Mouse (Mus musculus) left cerebral cortex, postnatal 25 days (tissue): ENCODE results near the gene Galntl6. TPM values are rescaled to one million over a fixed set of nuclear protein-coding genes. Genes with fewer than 3 reads are reported as not detected.

Source experiments
- DNase-seq, 2 experiments: peaks; one replicate each; pipeline ENCODE4 v3.0.0; 2022; ENCODE audit warnings: low spot score in 2 of 2, mixed read lengths in 1 of 2
- intact Hi-C: fragments of 180-260 bp; cut with DNase I; formaldehyde crosslinking; loops from one replicate; pipeline ENCODE4 v1.15.1; 2025
- total RNA-seq, 2 experiments: library from RNA; stranded (reverse); gene quantifications; 2 replicates each; pipeline ENCODE4 v1.2.3; 2021

Galntl6 gene
- total RNA-seq, 2 experiments from 2014 or later, result 31.5 to 31.7 TPM

- intact Hi-C loops, result no loop called here
- no peak for DNase-seq
These were observed 887.3 kb downstream of the Galntl6 start for GRCm38 (mm10) chr8:58025094-58025493.

GRCm38 (mm10) chr8:58023426-58024176 lies 888.8 kb downstream of the Galntl6 start:
- DNase-seq, result no peak
- intact Hi-C loops, result no loop called here

DNA sequence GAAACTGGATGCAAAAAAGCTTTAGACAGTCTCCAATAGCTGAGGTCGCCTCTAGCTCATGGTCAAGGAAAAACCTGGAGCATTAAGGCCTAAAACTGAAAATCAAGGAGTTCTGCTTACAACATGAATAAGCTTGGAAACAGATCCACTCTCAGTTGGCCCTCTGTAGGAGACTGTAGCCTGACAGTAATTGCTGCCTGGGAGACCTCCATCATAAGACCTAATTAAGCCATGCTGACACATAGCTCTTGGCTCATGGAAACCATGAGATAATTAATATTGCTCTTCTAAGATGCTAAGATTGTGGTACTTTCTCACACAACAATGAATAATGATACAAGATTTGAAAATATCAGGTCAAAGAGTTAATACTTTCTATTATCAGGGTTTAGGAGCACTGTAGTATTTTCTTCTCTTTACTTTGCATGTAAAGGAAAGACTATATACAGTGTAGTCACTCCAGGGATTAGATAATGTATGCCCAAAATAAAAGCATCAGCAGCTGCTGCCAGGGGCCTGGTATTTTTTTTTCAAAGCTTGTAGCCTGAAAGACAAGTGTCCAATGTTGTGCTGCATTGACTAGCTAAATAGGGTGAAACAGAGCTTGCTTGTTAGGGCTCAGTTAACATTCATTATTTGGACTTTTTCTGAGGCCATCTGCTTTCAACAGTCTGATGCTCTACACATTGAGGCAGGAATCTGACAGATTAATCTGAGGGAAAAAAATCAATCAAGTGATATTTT lies 922.8 kb downstream of the Galntl6 start:
- DNase-seq, result peak in 1 of 2 experiments; percentile 16

DNA sequence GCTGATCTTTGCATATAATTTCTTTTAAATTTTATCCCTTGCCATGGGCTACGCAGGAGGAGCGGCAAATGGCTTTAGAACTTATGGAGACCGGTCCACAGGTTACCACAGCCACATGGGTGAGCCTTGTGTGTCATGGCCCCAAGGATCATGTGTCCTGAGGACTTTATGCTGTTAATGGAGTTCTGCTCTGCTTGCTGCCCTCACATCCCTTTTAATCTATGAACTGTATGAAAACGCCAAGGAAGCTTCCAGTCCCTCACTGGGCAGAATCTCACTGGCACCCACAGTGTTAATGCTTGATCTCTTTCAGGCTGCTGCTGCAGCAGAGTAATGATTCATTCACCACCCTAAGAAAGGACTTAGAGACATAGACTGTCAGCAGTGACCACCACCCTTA lies 935.1 kb downstream of the Galntl6 start:
- intact Hi-C loops, result no loop called here
- no peak for DNase-seq

More for the DNA sequence above, 922.8 kb downstream of the Galntl6 start:
- intact Hi-C loops, result no loop called here

DNA sequence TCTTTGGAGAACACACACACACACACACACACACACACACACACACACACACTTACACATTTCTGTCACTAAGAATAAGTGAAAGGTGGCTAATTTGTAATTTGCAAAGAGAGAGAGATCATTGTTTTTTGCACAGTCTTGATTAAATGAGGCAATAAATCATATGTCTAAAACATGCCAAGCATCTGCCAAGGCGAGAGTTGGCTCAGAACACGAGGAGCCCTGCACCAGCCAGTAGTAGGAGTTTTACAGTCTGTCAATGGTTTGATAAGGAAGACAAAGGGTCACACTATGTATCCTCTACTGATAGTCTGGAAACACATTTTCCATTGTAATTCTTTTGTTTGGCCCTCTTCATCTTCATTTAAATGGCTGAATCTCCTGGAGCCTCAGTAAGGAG lies 938.3 kb downstream of the Galntl6 start:
- no peak for DNase-seq
- intact Hi-C loops, result no loop called here

DNA sequence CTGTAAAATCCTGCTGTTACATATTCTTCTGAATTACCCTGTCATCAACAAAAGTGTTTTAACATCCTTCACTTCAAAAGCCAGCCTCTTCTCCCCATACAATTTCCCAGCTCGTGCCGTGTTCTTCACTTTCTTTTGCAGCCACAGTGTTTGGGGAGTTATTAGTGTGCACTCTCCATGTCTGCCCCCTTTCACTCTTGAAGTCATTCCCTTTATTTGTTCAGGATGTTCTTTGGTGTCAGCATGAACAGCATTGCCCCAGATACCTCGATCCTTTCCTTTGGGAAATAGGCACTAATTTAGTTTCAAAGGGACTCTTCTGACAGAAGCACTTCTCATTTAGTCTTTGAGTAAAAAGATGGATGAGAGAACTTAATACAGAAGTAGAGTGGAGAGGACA lies 939.6 kb downstream of the Galntl6 start:
- intact Hi-C loops, result no loop called here
- DNase-seq, result no peak

GRCm38 (mm10) chr8:57966676-57967075 lies 945.8 kb downstream of the Galntl6 start:
- DNase-seq, result peak in 1 of 2 experiments; percentile 16
- intact Hi-C loops, result no loop called here

- intact Hi-C loops, result no loop called here
- DNase-seq, result no peak
These were observed 946.9 kb downstream of the Galntl6 start for GRCm38 (mm10) chr8:57965508-57965907.

DNA sequence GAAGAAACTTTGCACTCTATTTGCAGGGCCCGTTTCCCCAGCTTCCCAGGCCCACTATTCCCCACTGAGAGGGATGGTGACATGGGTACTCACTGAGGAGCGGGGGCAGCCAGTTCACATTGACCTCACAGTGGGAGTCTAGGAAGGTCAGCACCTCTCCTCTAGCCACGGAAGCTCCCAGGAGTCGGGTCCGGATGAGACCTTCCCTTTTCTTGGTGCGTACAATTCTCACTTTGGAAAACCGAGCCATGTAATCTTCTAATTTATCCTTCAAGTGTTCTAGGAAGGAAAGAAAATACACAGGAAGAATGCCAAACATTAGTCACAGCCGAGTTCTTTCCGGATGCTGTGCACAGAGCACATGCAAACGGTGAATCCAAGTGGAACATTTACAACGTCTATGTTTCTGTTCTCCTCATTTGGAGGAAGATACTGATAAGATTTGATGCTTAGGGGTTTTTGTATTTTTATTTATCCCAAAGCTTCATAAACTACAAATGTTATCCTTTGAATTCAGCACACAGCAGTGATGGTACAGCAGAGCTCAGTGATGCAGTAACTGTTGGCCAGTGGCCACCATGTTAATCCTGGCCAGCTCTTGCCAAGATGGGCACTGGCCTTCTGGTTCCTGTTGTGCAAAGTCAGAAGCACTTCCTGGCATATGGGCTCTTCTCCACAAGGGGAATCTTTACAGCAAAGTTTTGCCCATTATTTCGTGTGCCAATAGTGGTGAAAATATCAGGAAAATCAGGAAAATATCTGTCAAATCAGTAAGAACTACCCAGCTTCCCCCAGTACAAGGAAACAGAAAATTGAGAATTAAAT lies 949.9 kb downstream of the Galntl6 start:
- DNase-seq, result peak in 1 of 2 experiments; percentile 51
- intact Hi-C loops, result no loop called here

GRCm38 (mm10) chr8:57959136-57959535 lies 953.3 kb downstream of the Galntl6 start:
- no peak for DNase-seq
- intact Hi-C loops, result no loop called here

- no peak for DNase-seq
- intact Hi-C loops, result no loop called here
These were observed 954.1 kb downstream of the Galntl6 start for GRCm38 (mm10) chr8:57958121-57958901.

GRCm38 (mm10) chr8:57955501-57955900 lies 956.9 kb downstream of the Galntl6 start:
- intact Hi-C loops, result no loop called here
- DNase-seq, result no peak

GRCm38 (mm10) chr8:57941113-57941512 lies 971.3 kb downstream of the Galntl6 start:
- intact Hi-C loops, result loop anchor here (5.0 kb wide), 2 partner anchors 141 to 391 kb away; no protein-coding TSS in a partner anchor

DNA sequence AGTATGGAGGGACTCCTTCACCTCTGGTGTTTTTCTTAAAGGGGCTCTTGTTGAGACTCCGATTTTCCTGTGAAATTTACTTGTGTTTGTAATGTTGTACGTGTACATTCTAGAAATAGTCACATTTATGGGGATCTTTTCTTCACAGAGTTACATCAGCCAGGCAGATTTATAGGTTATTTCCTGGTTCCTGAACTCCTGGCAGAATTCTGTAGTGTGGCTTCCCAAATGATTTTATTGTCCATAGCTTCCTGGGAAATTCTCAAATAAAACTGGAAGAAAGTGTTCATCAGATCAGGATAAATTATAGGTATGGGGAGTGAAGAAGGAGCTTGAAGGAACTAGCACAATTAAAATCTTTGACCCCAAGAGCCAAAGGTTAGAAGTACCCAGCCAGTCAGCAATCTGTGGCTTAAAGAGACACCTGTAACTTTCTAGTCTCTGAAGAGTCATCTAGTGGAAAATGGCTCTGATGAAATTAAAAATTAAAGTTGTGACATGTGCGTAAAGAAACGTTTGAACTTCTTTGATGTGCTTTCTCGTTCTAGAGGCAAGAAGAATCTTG lies 972.5 kb downstream of the Galntl6 start:
- DNase-seq, result no peak
- intact Hi-C loops, result loop anchor here (5.0 to 10.0 kb wide), 4 partner anchors 142 to 615 kb away; no protein-coding TSS in a partner anchor

More at GRCm38 (mm10) chr8:57941113-57941512, 971.3 kb downstream of the Galntl6 start:
- DNase-seq, result peak in 1 of 2 experiments; percentile 55

- peak; percentile 73 to 76 for DNase-seq
- intact Hi-C loops, result loop anchor here (10.0 kb wide), 2 partner anchors 195 to 615 kb away; no protein-coding TSS in a partner anchor
These were observed 973.1 kb downstream of the Galntl6 start for GRCm38 (mm10) chr8:57939177-57939855.

- no peak for DNase-seq
- intact Hi-C loops, result no loop called here
These were observed 985.4 kb downstream of the Galntl6 start for GRCm38 (mm10) chr8:57927074-57927473.

DNA sequence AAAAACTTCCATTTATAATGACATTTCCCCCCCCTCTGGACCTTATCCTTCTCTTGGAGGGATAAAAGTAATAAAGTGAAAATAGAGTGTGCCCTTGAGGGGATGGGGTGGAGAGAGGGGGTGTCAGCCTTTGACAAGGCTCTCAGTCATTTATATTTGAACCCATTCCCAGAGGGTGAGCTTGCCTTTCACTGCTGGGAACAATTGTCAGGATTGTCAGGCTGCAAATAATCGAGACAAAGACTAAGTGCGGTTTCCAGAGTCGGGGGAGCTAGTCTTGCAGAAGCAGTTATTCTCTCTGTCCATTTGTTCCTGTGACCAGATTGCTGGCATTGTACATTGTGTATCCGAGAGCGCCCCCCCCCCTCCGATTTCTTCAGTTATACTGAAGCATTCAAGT lies 988.9 kb downstream of the Galntl6 start:
- intact Hi-C loops, result no loop called here
- DNase-seq, result no peak

- DNase-seq, result no peak
- intact Hi-C loops, result no loop called here
These were observed 989.3 kb downstream of the Galntl6 start for GRCm38 (mm10) chr8:57923130-57923529.
